Mouse (Mus musculus) c-Kit-positive CD71-positive TER-119-negative erythroid progenitor cells, embryonic 14.5 days (primary cell): ENCODE data around the gene 9130213A22Rik.

Experiments used
- DNase-seq: peaks from one replicate; pipeline ENCODE4 v3.0.0-alpha.2; 2013; ENCODE audit warnings: low read depth

9130213A22Rik gene

GRCm38 (mm10) chr11:69122336-69122951 lies at the start of gene 9130213A22Rik:
Gene 9130213A22Rik, minus strand, starts transcription at chr11:69122589.
- peak; percentile 66 for DNase-seq

- peak; percentile 27 for DNase-seq
These were observed 49.2 kb upstream of the 9130213A22Rik start for GRCm38 (mm10) chr11:69171626-69172025.

- DNase-seq: no peak
These were observed 46.9 kb upstream of the 9130213A22Rik start for GRCm38 (mm10) chr11:69169313-69169712.

GRCm38 (mm10) chr11:69156800-69157199 lies 34.4 kb upstream of the 9130213A22Rik start, which contains the start of gene Alox12b:
Gene Alox12b, plus strand, starts transcription at chr11:69156989.
- DNase-seq: no peak

- DNase-seq: no peak
These were observed 33.0 kb upstream of the 9130213A22Rik start for GRCm38 (mm10) chr11:69155351-69155750.

GRCm38 (mm10) chr11:69153831-69154230 lies 31.4 kb upstream of the 9130213A22Rik start:
- no peak for DNase-seq

GRCm38 (mm10) chr11:69151004-69151403 lies 28.6 kb upstream of the 9130213A22Rik start:
- DNase-seq: no peak

GRCm38 (mm10) chr11:69150444-69150843 lies 28.1 kb upstream of the 9130213A22Rik start:
- peak; percentile 52 for DNase-seq

GRCm38 (mm10) chr11:69149728-69150127 lies 27.3 kb upstream of the 9130213A22Rik start:
- DNase-seq: no peak

- DNase-seq: no peak
These were observed 26.1 kb upstream of the 9130213A22Rik start for GRCm38 (mm10) chr11:69148451-69148960.

- no peak for DNase-seq
These were observed 25.2 kb upstream of the 9130213A22Rik start for GRCm38 (mm10) chr11:69147546-69147945.

GRCm38 (mm10) chr11:69135361-69135760 lies 13.0 kb upstream of the 9130213A22Rik start:
- DNase-seq: no peak

GRCm38 (mm10) chr11:69134622-69134968 lies 12.2 kb upstream of the 9130213A22Rik start:
- no peak for DNase-seq

- no peak for DNase-seq
These were observed 11.7 kb upstream of the 9130213A22Rik start for GRCm38 (mm10) chr11:69133923-69134621.

- DNase-seq: no peak
These were observed 11.2 kb upstream of the 9130213A22Rik start for GRCm38 (mm10) chr11:69133566-69133922.

GRCm38 (mm10) chr11:69128426-69129122 lies 6.2 kb upstream of the 9130213A22Rik start:
- no peak for DNase-seq

- DNase-seq: no peak
These were observed 4.3 kb upstream of the 9130213A22Rik start for GRCm38 (mm10) chr11:69126706-69127095.

GRCm38 (mm10) chr11:69125919-69126705 lies 3.7 kb upstream of the 9130213A22Rik start:
- no peak for DNase-seq

- no peak for DNase-seq
These were observed 3.3 kb upstream of the 9130213A22Rik start, which contains the start of gene Aloxe3 for GRCm38 (mm10) chr11:69125852-69125918. Gene Aloxe3, plus strand, starts transcription at chr11:69125896.

- peak; percentile 90 for DNase-seq
These were observed 2.9 kb upstream of the 9130213A22Rik start for GRCm38 (mm10) chr11:69125041-69125851.

- peak; percentile 78 for DNase-seq
These were observed 2.1 kb upstream of the 9130213A22Rik start for GRCm38 (mm10) chr11:69124498-69124847.
